Mouse (Mus musculus): ENCODE measurements around the gene 2310007B03Rik. TPM values are rescaled to one million over a fixed set of nuclear protein-coding genes. Genes with fewer than 3 reads are reported as not detected.
"Not testable (repeated sequence)": the region's sequence is repeated elsewhere in the genome, so short reads cannot be mapped to it uniquely, and the experiment has no call there.

The 2310007B03Rik gene
- 0.26 and 0.33 TPM in 2 replicates for polyA plus RNA-seq (2014; fragmentation: Nextera tagmentation; extraction: Ambion mirVana)

DNA sequence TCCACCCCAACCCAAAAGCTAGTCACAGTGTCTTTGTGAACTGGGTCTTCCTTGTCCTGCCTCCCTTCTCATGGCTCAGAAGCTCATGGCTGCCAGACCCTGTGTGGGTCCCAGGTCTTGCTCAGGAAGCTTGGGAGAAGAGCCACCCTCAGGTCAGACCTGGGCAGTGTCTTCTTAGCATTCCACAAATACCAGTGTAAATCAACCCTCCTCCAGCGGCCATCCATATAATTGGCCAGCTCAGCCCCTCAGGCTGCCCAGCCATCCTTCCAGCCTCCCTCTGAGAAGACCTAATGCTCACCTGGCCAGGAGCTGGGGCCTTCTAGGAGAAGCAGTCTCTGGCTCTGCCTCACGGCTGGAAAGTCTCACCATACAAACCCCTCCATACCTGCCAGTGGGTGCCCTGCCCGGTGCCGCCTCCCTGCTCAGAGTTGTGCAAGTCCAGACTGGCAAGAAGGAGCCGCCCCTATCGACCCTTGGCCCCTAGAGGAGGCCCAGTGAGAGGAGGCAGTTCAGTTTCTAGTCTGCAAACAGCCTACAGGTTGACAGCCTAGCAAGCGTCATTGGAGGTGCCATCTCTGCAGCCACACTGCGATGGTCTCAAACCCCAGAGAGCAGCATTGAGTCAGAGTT, at the start of gene 2310007B03Rik:
TSS of gene 2310007B03Rik (minus strand) at position 448 of the 633 bp plus-strand sequence.
- no peaks in the 10 kb centered on the region for H3K9me3 ChIP-seq (ENCODE audit: control insufficient read depth, low read length)
- H3K4me1 ChIP-seq (replicated peaks; ENCODE audit: control insufficient read depth, insufficient read depth, low read length): no peaks in the 10 kb centered on the region
- no peaks in the 10 kb centered on the region for H3K36me3 ChIP-seq (replicated peaks; ENCODE audit: control insufficient read depth, insufficient read depth)
- DNase-seq (ENCODE audit: low spot score) (no peak), ATAC-seq (ENCODE audit: low FRiP score) (no peak)
- no peaks in the 10 kb centered on the region for H3K27me3 ChIP-seq (ENCODE audit: control insufficient read depth, insufficient read depth, low read length)
- H3K27ac ChIP-seq: no peak within 1 kb of the TSS
- WGBS: 79% methylated on average over 8 of the region's 8 CpGs
- no peak within 1 kb of the TSS for H3K4me3 ChIP-seq (replicated peaks; ENCODE audit: low read length)
- H3K9ac ChIP-seq: no peak within 1 kb of the TSS
- H3K4me2 ChIP-seq (replicated peaks): no peak within 1 kb of the TSS

DNA sequence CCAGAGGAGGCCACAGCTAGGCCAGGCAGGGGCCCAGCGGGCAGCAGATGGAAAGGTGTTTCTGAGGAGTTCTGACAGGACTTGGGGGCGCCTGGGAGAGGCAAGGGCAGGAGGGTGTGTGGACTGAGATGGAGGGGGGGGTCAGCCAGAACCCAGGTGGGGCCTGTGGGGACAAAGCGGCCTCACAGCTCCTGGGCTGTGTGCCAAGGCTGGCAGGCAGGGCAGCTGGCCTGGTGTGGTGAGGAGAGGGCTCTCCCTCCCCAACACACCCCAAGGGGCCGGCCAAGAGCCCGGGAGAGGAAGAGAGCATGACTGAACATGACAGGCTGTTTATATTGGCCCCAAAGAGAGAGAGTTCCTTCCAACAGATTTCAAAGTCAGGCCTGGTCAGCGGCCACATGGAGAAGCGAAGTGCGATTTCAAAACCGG, 49.5 kb upstream of the 2310007B03Rik start:
- no peak overlapping the region for H3K4me2 ChIP-seq (replicated peaks)
- no peaks in the 10 kb centered on the region for H3K27me3 ChIP-seq (ENCODE audit: control insufficient read depth, insufficient read depth, low read length)
- 34% methylated on average over 9 of the region's 9 CpGs for WGBS
- H3K27ac ChIP-seq: no peak overlapping the region
- no peak overlapping the region for H3K4me3 ChIP-seq (replicated peaks; ENCODE audit: low read length)
- H3K36me3 ChIP-seq (replicated peaks; ENCODE audit: control insufficient read depth, insufficient read depth): no peaks in the 10 kb centered on the region
- H3K9ac ChIP-seq: no peak overlapping the region
- peak; percentile 67 for DNase-seq (ENCODE audit: low spot score)
- ATAC-seq (ENCODE audit: low FRiP score): peak; percentile 75
- H3K9me3 ChIP-seq (ENCODE audit: control insufficient read depth, low read length): no peaks in the 10 kb centered on the region
- peaks cover 18% of the 10 kb centered on the region for H3K4me1 ChIP-seq (replicated peaks; ENCODE audit: control insufficient read depth, insufficient read depth, low read length)

DNA sequence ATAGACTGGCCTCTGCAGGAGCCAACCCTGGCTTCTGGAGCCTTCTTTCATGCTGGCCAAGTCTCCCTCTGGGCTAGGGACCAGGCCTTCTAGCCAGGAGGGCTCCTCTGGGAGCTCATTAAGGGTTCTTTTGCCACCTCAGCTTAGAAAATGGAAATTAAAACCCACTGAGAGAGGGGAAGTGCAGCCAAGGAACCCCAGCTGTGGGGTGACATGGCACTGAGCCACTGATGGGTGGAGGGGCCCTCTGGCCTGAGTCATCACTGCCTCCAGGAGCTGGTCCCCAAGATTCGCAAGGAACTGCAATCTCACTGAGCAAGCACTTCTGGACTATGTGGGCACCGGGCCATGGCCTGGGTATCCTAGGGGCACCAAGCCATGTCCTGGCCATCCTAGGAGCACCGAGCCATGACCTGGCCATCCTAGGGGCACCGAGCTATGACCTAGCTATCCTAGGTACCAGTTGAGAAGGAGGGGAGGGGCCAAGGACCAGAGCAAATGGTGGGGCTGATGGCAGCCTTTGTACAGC, 46.9 kb upstream of the 2310007B03Rik start:
- Histone ChIP-seq H3K4me3 (replicated peaks; ENCODE audit: low read length) (no peak overlapping the region), H3K4me2 (replicated peaks) (no peak overlapping the region), H3K27me3 (ENCODE audit: control insufficient read depth, insufficient read depth, low read length) (no peaks in the 10 kb centered on the region), H3K4me1 (replicated peaks; ENCODE audit: control insufficient read depth, insufficient read depth, low read length) (peaks cover 18% of the 10 kb centered on the region), H3K27ac (no peak overlapping the region), H3K36me3 (replicated peaks; ENCODE audit: control insufficient read depth, insufficient read depth) (no peaks in the 10 kb centered on the region), H3K9ac (no peak overlapping the region), H3K9me3 (ENCODE audit: control insufficient read depth, low read length) (no peaks in the 10 kb centered on the region)
- ATAC-seq (ENCODE audit: low FRiP score): no peak
- DNase-seq (ENCODE audit: low spot score): no peak
- 94% methylated on average over 4 of the region's 4 CpGs for WGBS

DNA sequence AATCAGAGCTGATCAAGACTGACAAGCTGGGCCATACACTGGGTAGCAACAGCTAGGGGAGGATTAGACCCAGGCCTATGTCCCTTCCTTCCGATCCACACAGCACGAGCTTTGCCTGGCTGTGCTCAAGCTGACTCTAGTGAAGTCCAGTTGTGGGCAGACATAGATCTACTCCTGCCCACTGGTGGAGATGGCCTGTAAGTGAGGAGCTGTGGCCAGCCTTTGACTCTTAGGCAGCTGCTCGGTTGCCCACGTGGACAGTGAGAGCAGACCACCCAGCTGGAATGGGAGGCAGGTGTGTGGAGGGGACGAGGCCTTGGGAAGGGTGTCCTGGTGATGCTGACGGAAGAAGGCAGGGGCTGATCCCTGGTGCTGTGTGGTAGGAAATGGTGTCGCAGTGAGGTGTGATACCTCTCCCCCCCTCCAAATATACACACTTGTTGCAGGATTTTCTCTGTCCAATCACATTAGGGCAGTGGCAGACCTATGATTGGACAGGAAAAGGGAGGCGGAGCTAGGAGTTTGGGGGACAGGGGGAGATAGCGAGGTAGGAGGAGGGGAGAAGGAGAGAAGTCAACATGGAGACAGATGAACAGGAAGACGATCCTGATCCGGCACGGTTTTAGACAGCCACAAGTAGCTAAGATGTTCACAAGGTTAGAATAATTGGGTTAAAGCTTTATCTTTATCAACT, 45.7 kb upstream of the 2310007B03Rik start:
- H3K9me3 ChIP-seq (ENCODE audit: control insufficient read depth, low read length): no peaks in the 10 kb centered on the region
- H3K4me1 ChIP-seq (replicated peaks; ENCODE audit: control insufficient read depth, insufficient read depth, low read length): peaks cover 14% of the 10 kb centered on the region; the same call in 1 of the 2 replicates
- no peaks in the 10 kb centered on the region for H3K36me3 ChIP-seq (replicated peaks; ENCODE audit: control insufficient read depth, insufficient read depth)
- ATAC-seq (ENCODE audit: low FRiP score) (no peak), DNase-seq (ENCODE audit: low spot score) (no peak)
- no peak overlapping the region for H3K27ac ChIP-seq
- no peaks in the 10 kb centered on the region for H3K27me3 ChIP-seq (ENCODE audit: control insufficient read depth, insufficient read depth, low read length)
- no peak overlapping the region for H3K4me3 ChIP-seq (replicated peaks; ENCODE audit: low read length)
- H3K4me2 ChIP-seq (replicated peaks): no peak overlapping the region
- H3K9ac ChIP-seq: no peak overlapping the region
- 63% methylated on average over 12 of the region's 12 CpGs for WGBS

DNA sequence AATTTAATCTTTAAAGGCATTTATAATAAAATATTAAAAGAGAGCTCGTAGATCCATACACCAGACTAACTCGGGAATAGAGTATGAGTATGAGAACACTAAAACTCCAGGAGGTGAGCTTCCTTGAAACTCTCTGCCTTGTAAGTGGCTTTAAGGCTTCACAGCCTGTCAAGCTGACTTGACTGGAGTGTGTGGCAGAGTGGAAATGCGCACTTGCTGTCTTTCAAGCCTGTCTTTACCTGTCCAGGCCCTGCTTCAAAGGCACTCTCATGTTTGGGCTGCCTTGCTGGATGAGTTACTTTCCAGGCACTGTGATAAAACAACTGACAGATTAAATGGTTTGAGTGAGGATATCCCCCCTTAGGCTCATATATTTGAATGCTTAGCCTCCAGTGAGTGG, 37.2 kb upstream of the 2310007B03Rik start:
- Histone ChIP-seq H3K4me3 (replicated peaks; ENCODE audit: low read length) (no peak overlapping the region), H3K27me3 (ENCODE audit: control insufficient read depth, insufficient read depth, low read length) (no peaks in the 10 kb centered on the region), H3K27ac (no peak overlapping the region), H3K36me3 (replicated peaks; ENCODE audit: control insufficient read depth, insufficient read depth) (no peaks in the 10 kb centered on the region), H3K9ac (no peak overlapping the region), H3K9me3 (ENCODE audit: control insufficient read depth, low read length) (no peaks in the 10 kb centered on the region), H3K4me2 (replicated peaks) (no peak overlapping the region), H3K4me1 (replicated peaks; ENCODE audit: control insufficient read depth, insufficient read depth, low read length) (no peaks in the 10 kb centered on the region)
- ATAC-seq (ENCODE audit: low FRiP score) (no peak), DNase-seq (ENCODE audit: low spot score) (no peak)
- WGBS: 85% methylated on average over 3 of the region's 3 CpGs

DNA sequence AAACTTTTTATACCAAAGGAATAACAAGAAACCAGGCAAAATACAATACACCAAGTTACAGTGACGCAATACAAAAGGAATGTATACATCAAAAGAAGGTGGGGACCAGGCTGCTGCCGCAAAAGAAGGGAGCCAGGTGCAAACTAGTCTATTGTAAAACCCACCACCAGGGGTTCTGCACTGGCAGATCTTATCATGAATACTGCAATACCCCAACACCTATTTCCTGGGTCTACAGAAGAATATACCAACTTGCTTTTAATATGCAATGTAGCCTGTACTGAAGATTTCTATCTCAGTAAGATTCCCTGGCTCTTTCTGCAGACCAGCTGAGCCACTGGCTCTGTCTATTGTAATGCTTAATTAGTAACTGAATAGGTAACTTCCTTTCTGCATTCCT, 36.7 kb upstream of the 2310007B03Rik start:
- WGBS: 90% methylated on average over 2 of the region's 2 CpGs

DNA sequence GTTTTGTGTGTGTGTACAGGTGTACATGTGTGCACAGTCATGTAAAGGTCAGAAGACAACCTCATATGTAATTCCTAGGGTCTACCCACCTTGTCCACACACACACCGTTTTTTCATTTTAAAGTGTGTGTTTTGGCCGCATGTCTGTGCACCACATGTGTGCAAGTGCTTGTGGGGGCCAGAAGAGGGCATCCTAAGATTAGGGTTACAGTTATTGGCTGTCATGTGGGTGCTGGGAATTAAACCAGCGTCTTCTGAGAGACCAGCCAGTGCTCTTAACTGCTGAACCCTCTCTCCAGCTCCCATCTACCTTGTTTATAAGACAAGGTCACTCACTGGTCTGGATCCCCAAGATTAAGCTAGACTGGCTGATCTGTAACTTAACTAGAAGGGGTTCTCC, 34.2 kb upstream of the 2310007B03Rik start:
- no peak for DNase-seq (ENCODE audit: low spot score)
- no peak for ATAC-seq (ENCODE audit: low FRiP score)
- H3K27ac ChIP-seq: no peak overlapping the region
- H3K9ac ChIP-seq: no peak overlapping the region
- H3K4me3 ChIP-seq (replicated peaks; ENCODE audit: low read length): no peak overlapping the region
- WGBS: 95% methylated on average over 3 of the region's 3 CpGs
- H3K36me3 ChIP-seq (replicated peaks; ENCODE audit: control insufficient read depth, insufficient read depth): no peaks in the 10 kb centered on the region
- H3K4me2 ChIP-seq (replicated peaks): no peak overlapping the region
- H3K27me3 ChIP-seq (ENCODE audit: control insufficient read depth, insufficient read depth, low read length): 0 out of 2 replicates have a peak, but pooled peaks cover 5% of the 10 kb centered on the region
- H3K4me1 ChIP-seq (replicated peaks; ENCODE audit: control insufficient read depth, insufficient read depth, low read length): no peaks in the 10 kb centered on the region
- H3K9me3 ChIP-seq (ENCODE audit: control insufficient read depth, low read length): no peaks in the 10 kb centered on the region

More for the DNA sequence above, 36.7 kb upstream of the 2310007B03Rik start:
- H3K36me3 ChIP-seq (replicated peaks; ENCODE audit: control insufficient read depth, insufficient read depth); H3K9ac ChIP-seq; H3K4me3 ChIP-seq (replicated peaks; ENCODE audit: low read length); H3K4me2 ChIP-seq (replicated peaks); H3K27me3 ChIP-seq (ENCODE audit: control insufficient read depth, insufficient read depth, low read length); ATAC-seq (ENCODE audit: low FRiP score); DNase-seq (ENCODE audit: low spot score); H3K4me1 ChIP-seq (replicated peaks; ENCODE audit: control insufficient read depth, insufficient read depth, low read length); H3K27ac ChIP-seq; H3K9me3 ChIP-seq (ENCODE audit: control insufficient read depth, low read length): not testable (repeated sequence)

DNA sequence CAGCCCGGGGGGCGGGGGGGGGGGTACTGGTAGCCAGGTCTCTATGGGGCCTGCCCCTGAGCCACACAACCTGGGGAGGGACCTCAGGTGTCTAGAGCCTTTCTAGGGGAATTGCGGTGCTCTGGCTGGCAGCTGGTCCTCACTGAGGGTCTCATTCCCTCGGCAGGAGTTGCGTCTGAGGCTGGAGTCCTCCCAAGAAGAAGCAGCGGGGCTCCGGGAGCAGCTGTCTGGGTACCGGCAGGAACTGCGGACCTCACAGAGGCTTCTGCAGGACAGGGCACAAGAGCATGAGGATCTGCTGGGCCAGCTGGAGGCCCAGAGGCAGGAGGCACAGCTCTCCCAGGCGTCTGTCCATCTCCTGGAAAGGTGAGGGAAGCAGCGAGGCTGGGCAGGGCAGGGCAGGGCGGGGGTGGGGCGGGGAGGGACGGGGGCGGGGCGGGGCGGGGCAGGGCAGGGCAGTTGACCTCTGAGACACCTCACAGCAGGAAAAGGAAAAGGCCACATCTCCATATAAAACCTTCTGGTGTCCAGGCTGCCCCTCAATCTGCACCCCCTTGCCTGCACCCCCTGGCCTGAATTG, 30.1 kb upstream of the 2310007B03Rik start:
- DNase-seq (ENCODE audit: low spot score) (no peak), ATAC-seq (ENCODE audit: low FRiP score) (no peak)
- no peaks in the 10 kb centered on the region for H3K9me3 ChIP-seq (ENCODE audit: control insufficient read depth, low read length)
- no peak overlapping the region for H3K9ac ChIP-seq
- no peak overlapping the region for H3K4me3 ChIP-seq (replicated peaks; ENCODE audit: low read length)
- H3K4me2 ChIP-seq (replicated peaks): no peak overlapping the region
- no peaks in the 10 kb centered on the region for H3K36me3 ChIP-seq (replicated peaks; ENCODE audit: control insufficient read depth, insufficient read depth)
- 0 out of 2 replicates have a peak, but pooled peaks cover 6% of the 10 kb centered on the region for H3K27me3 ChIP-seq (ENCODE audit: control insufficient read depth, insufficient read depth, low read length)
- 3% methylated on average over 13 of the region's 17 CpGs for WGBS
- H3K27ac ChIP-seq: no peak overlapping the region
- no peaks in the 10 kb centered on the region for H3K4me1 ChIP-seq (replicated peaks; ENCODE audit: control insufficient read depth, insufficient read depth, low read length)

DNA sequence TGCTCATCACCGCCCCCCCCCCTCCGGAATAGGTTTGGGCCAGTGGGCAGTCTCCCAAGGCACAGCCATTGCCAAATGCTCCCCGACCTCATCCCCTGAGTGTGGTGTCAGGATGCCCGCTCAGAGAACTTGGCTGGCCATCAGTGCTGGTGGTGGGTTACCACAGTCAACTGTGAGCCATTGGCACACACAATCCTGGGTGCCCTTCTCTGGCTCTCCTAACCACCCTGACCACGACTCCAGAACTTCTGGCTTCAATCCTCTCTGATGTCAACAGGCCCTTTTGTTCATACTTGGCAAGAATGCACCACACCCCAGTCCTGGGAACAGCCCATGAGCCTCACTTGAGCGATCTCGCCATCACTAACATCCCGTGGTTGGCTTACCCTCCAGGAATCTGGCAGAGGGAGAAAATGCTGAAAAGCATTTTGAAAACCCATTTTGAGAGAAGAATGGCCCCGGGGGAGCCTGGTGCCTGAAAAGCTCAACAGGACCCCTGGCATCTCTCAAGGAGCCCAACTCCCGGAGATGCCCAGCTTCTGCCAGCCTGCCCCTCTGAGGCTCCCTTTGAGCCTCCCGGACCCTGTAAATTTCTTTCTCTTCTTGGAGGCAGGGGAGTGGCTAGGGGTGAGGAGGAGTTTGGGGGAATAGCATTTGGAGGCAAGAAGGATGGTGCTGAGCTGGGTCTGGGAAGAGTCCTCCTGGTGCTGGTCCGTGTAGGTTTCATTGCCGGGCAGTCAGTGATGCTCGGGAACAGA, 23.5 kb upstream of the 2310007B03Rik start:
- Histone ChIP-seq H3K27me3 (ENCODE audit: control insufficient read depth, insufficient read depth, low read length) (no peaks in the 10 kb centered on the region), H3K9ac (no peak overlapping the region), H3K4me2 (replicated peaks) (no peak overlapping the region), H3K9me3 (ENCODE audit: control insufficient read depth, low read length) (no peaks in the 10 kb centered on the region), H3K4me1 (replicated peaks; ENCODE audit: control insufficient read depth, insufficient read depth, low read length) (no peaks in the 10 kb centered on the region), H3K36me3 (replicated peaks; ENCODE audit: control insufficient read depth, insufficient read depth) (no peaks in the 10 kb centered on the region), H3K4me3 (replicated peaks; ENCODE audit: low read length) (no peak overlapping the region), H3K27ac (no peak overlapping the region)
- DNase-seq (ENCODE audit: low spot score) (no peak), ATAC-seq (ENCODE audit: low FRiP score) (peak; percentile 63)
- WGBS: 71% methylated on average over 14 of the region's 14 CpGs
